Mouse (Mus musculus) forelimb bud, embryonic 11.5 days (tissue): ENCODE data around the gene Stom.

Source experiments
- DNase-seq: peaks from one replicate; pipeline ENCODE4 v3.0.0-alpha.2; 2012; ENCODE audit warnings: low read depth, low spot score

The Stom gene

GRCm38 (mm10) chr2:35320399-35320798 lies 16.4 kb downstream of the Stom start:
- DNase-seq, result no peak

- DNase-seq, result no peak
Measured at GRCm38 (mm10) chr2:35318405-35318804, 18.4 kb downstream of the Stom start.

DNA sequence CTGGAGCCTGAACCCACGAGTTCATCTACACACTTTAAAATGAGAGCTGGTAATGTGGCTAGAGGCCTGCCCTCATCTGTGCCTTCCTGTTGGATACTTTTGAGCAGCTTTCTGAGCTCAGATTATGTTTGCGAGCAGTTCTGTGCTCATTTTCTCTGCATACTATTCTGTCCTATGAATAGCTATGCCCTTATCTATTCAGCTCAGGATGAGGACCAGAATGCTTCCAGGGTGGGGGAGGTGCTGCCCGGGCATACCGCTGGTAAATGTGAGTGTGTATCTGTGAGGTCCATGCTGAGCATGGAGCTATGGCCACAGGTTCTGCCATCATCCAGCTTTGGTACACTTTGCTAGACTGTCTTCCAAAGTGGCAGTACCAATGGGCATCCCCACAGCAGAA lies 19.2 kb downstream of the Stom start:
- no peak for DNase-seq

DNA sequence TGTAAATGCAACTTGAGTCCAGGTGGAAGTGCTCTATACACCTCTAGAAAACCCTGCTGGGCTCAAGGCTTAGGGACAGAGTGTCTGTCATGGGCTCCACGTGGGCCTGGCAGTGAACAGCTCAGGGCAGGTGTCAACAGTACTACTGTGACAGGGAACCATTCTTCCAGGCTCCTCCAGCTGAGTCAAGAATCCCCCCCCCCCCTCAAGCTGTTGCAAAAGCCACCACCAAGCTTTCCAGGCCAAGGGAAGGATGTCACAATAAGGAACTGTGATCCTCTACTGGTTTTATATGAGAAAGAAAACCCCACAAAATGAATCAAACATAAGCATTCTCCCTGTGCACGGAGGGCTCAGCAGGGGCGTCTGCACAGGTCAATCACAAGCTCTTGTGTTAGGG lies 22.5 kb downstream of the Stom start:
- DNase-seq, result no peak

DNA sequence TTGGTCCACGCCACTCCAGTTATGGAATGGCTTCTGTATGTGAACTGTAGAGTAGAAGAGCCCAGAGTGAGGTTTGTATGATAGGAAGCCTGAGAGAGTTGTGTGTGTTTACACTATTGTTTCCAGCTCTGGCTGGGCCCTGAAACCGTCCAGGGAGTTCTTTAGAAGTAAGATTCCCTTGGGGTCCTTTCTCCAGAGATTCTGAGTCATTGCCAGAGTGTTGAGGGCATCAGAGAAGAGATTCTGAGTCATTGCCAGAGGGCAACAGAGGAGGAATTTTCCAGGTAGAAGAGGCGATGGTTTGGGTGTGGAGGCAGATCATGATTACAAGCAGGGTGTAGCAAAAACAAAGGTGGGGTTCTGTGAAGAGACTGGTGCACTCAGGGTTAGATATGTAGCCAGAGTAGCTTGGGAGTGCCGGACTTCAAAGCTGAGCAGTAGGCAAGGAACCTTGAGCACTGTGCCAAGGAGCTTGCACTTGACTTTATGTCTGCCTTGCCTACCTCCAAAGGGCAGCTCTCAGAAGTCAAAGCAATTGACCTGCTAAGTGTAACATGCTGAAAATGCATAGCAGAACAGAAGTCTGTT lies 26.8 kb downstream of the Stom start:
- no peak for DNase-seq

- DNase-seq, result no peak
Measured at GRCm38 (mm10) chr2:35308166-35308565, 28.6 kb downstream of the Stom start.

DNA sequence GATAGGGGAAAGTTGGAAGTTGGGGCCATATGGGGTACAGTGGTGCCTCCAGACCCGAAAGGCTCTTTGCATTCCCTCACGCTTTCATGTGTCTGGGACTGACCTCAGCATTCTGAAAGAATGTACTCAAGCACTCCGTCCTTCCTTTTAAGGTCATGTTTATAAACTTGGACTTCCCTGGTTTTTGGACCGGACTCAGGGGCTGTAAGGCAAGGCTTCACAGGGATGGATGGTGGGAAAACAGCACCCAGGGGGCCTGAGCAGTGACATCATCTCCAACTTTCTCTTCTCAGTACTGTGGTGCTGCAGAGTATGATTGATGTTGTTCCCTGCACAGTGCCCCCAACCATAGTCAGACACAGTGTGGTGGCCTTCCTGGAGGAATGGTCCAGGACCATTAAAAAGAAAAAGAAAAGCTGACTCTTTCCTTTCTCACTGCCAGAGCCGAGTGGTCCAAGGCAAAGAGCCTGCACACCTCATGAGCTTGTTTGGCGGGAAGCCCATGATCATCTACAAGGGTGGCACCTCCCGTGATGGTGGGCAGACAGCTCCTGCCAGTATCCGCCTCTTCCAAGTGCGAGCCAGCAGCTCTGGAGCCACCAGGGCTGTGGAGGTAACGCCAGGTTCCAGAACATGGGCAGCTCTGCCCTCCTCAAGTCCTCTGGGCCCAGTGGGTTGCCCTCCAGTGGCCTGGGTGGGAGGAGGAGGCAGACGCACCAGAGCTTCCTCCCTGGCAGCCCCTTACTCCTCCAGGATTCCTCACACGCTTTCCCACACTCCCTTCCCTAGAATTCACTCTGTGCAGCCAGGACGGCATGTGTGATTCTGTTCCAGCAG lies 34.5 kb downstream of the Stom start:
- DNase-seq, result no peak

- DNase-seq, result no peak
Measured at GRCm38 (mm10) chr2:35299437-35299836, 37.3 kb downstream of the Stom start.

DNA sequence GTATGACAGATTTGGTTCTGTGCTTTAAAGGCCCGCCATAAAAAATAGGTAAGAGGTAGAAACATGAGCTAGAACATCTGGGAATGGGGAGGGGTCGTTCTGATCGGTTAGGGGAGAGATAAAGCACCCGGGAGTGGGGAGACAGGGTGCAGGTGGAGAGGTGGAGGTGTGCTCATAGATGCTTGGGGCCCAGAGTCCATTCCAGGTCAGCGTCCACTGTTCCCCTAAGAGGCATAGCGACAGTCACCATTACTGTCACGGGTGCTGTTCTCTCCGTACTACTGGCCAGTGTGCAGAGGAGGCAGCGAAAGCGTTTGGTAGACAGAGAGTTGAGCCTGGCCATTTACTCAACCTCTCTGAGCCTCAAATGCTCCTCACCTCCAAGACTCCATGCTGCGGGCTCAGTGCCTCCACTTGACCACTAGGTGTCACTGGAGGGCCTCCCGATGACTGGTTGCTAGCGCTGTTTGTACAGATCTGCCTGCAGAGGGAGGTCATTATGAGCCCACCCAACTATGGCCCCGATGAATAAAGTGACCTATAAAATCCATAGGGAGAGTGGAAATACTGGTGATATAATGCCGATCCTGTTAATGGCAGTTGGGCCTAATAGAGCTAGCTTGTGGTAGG lies 39.0 kb downstream of the Stom start:
- peak; percentile 85 for DNase-seq

GRCm38 (mm10) chr2:35293291-35293690 lies 43.5 kb downstream of the Stom start:
- DNase-seq, result no peak

DNA sequence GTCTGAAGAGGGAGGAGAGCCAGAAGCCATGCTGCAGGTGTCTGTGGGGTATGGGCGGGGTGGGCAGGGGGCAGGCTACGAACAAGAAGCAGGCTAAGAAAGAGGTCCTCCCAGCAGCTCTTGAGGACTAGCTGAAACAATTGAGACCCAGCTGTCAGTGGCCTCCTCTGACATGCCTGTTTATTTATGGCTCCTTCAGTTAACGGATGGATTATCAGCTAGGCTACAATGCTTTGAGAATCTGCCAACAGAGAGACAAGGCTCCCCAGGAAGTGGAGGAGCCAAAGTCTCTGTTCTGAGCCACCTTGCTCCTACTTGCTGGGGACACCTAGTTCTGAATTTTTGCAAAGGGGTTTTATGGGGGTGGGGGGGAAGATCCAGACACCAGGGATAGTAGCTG lies 44.1 kb downstream of the Stom start:
- no peak for DNase-seq

DNA sequence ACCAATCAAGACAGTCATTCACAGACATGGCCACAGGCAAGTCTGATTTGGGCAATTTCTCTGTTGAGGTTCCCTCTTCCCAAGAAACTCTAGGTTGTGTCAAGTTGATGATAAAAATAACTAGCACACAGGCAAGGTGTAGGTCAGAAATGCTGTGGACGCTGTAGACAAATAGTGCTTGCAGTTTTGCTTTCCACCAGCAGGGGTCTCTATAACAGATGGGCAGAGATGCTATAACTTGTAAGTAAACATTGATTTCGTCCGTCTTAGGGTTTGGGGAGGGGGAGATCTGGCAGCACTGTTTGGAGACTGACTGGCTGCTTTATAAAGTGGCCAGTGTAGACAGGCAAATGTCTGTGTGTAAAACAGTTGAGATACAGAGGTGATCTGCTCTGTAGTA lies 44.9 kb downstream of the Stom start:
- DNase-seq, result peak; percentile 64

DNA sequence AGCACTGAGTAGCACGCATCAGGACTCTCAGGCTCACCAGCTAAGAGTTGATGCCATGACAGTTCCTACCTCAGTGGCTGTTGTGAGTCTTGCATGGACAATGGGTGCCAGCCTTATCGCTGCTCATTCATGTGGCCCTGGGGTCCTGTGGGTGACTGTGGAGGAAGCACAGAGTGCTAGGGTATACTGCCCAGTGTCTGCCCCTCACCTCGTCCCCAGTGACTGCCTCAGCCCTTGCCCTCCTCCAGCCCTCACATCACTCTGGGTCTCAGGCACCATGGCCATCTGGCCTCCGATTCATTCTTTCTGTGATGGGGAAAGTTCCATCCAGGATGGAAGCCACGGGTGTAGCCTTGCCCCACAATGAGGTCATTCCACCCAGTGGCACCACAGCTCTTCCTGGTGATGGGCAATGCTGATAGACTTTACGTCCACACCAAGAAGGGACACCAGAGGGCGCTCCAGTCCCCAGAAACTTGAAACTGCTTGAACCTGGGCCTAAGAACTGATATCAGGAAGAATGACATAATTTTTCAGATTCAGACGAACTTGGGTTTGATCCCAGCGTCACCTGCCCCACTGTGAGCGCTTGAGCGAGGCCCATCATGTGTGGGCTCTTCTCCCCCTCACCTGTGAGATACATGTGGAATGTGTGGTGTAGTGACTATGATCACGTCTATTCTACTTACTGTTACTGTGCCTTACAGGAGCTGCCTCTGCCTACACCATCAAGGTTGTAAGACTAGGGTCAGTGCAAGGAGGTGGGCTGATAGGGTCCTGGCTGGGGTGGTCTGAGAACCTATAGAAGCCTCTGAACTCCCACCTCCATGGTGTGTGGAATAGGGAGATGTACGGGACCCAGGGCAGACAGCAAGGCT lies 47.8 kb downstream of the Stom start:
- peak; percentile 77 for DNase-seq

DNA sequence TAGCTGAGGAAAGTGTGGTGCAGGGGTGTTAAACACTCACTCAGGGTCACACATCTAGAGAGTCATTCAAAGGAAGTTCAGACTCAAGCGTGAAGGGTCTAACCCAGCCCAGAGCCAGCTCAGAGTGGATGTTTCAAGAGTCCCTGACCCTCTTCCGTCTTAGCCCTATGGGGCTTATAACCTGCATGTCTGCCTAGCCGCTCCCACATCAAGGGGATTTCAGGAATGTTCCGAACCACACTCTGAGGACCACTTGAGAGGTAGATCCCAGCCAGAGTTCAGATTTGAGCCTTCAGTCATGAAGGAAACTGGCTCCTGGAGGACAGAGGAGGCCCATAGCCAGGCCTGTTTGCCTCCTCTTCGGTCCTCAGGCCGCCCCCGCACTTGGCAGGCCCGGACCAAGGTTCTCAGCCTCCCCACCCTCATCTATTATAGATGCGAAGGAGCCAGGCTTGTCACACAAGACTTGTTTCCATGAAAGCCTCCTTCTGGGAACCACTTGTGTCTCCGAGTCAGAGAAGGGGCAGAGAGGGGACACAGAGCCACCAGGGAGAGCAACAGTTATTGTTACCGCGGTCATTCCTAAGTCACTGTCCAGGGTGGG lies 49.7 kb downstream of the Stom start:
- no peak for DNase-seq

DNA sequence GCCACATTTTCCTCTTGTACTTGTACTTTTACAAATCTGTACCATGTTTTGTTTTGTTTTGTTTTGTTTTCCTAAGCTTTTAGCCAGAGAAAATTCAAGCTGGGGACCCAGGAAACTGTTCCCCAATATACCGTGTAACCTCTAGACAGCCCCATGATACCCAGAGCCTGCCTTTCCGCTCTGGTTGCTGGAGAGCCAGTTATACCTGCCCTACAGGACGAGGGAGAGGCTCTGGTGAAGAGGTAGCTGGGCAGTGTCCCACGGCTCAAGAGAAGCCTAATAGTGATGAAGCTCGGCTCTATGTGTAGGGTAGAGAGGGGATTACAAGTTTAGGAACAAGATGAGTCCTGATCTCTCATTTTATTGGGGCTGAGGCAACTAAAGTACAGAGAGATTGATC lies 51.6 kb downstream of the Stom start:
- no peak for DNase-seq

- DNase-seq, result no peak
Measured at GRCm38 (mm10) chr2:35283997-35284396, 52.8 kb downstream of the Stom start.

- DNase-seq, result no peak
Measured at GRCm38 (mm10) chr2:35282214-35282613, 54.6 kb downstream of the Stom start.

- no peak for DNase-seq
Measured at GRCm38 (mm10) chr2:35280001-35280400, 56.8 kb downstream of the Stom start.

GRCm38 (mm10) chr2:35278371-35279210 lies 58.2 kb downstream of the Stom start:
- no peak for DNase-seq

DNA sequence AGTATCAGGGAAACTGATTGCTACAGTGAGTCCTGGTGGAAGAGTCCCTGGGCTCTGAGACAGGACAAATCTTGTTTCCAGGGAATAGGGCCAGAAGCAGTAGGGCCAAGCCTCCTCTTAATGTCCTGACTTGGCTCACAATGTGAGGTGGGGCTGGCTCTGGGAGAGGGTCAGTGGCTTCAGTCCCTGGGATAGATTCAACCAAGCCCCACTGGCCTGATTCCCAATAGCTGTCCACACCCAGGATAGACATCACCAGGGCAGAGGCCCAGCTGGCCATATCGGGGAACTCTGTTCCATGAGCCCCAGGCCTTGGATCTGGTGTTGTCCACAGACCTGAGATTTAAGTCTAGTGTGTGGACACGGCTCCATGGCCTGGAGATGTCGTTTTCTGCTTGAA lies 59.1 kb downstream of the Stom start:
- no peak for DNase-seq

DNA sequence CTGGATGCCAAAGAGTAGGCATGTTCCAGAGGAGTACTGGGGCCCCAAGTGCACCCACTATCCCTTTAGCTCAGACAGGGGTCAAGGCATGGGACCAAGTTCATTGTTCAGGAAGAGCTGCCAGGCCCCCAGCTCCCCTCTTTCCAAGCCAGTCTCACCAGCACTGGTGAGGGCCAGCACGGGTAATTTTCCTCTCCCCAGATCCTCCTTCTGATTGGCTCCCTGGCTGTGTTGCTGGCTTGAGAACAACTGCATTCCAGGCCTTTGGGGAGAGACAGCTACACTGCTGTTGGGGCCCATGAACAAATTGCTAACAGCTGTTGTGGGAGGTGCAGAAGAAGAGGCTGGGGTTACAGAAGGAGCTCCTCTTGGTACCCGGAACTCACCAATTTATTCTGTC lies 63.2 kb downstream of the Stom start:
- DNase-seq, result peak; percentile 54
